Mouse (Mus musculus) heart, adult 9 months (tissue): ENCODE results near the gene Hivep3.

ENCODE experiments used
- DNase-seq, 2 experiments: peaks; one replicate each; pipeline ENCODE4 v3.0.0; 2022; ENCODE audit warnings: low spot score in 2 of 2

The Hivep3 gene

DNA sequence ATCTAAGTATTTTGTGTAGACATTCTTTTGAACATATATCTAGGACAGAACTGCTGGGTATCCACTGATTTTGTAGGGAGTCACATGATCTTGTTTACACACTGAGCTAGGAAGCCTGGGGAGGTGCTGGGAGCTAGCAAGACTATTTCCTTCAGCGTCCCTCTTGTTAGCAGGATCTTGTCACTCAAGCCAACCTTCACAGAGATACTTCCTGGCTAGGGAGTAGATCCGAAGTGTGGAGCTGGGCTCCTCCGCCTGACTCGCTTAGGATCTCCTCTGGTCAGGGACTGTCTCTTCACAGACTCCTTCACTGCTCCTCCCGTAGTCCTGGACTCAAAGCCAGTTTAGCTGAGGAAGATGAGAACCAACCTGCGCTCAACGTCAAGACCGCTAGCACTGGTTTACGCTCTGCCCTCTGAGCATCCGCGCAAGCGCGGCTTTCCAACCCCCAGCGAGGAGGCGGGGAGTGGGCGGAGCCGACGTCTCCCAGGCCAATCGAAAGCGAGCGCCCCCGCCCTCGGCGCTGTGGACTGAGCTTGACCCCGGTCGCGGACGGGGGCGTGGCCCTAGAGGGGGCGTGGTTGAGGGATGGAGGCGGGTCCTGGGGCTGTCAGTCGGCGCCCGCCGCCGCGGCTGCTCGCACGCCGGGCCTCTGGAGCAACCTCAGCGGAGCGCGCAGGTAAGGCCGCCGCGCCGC is at the start of gene Hivep3:
Gene Hivep3 (plus strand): TSS at position 601 of the 697 bp plus-strand sequence.
- DNase-seq: peak; percentile 99 to 100

DNA sequence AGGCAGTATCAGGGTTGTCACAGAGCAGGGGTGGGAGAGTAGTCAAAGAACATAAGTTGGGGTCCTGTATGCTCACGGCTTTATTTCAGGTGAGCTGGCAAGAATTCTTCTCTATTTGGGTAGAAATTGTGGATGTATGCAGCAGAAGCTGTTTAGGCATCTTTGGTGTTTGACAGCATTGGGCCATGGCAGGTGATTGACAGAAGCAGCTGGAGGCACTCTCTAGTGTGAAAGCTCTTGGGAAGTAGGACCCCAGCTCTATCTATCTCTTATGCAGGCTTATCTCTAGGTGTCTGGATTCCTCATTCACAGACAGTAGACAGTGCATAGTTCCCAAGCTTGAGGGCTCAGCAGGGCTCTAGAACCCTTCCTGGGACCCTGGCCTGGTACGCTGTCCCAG is 47.8 kb upstream of the Hivep3 start:
- no peak for DNase-seq

DNA sequence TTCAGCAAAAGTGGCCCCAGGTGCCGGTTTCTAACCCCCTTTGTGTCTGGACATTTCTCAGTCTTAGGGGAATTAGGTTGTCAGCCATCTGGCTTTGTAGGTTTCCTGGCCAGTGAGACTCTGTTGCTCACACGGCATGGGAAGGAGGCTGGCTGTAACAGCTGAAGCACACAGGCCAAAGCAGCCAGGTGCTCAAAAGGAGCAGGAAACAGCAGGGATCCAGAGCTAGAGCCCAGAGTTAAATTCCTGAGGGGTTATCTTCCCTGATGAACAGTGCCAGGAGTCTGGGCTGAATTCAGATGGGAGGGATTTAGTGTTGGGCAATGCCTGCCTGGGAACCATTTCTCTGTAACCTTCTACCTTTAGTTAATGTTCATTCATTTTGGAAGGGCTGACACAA is 35.2 kb upstream of the Hivep3 start:
- DNase-seq: no peak

DNA sequence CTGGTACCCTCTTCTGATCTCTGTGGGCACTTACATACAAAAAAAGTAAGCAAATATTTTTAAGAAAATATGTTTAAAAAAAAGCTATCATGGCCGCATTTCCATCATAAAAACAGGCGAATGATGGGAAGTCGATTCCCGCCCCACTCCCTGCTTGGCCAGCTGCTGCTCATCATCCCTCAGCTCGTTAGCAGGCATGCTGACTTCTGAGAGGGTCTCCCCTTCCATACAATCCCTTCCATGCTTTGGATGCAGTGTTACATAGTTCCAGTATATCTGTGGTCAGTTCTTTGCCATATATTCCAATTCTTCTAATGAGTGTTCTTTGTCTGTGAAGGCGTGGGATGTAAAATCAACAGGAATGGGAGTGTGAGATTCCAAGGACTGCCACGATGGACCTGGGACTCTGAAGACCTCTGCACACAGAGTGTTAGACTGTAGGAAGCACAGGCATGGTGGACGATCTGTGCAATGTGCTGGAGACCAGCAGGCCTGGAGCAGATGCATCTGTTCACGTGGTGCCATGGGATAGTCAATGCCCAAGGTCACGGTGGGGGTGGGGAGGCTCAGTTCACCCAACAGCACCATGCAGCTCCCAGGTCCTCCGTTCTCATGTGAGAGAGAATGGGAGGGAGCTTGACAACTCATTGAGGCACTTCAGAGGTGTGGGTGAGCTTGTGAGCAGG is 32.2 kb upstream of the Hivep3 start:
- DNase-seq: no peak

DNA sequence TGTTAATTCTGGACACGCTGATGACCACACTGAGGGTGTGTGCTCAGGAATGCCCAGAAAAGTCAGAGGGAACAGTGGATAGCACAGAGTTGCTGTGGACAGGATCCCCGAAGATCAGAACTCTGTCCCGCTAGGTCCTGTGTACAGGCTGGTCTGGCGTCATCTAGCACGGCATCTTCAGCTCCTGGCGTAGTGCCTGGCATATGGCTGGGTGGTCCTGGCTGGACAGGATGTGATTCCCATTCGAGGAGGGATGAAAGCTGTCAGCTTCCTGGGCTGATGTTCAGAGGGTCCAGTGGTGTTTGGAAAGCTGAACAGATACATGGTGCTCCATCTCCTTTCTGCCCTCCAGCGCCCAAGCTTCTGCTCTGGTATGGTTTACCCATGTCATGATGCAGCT is 29.6 kb upstream of the Hivep3 start:
- no peak for DNase-seq

DNA sequence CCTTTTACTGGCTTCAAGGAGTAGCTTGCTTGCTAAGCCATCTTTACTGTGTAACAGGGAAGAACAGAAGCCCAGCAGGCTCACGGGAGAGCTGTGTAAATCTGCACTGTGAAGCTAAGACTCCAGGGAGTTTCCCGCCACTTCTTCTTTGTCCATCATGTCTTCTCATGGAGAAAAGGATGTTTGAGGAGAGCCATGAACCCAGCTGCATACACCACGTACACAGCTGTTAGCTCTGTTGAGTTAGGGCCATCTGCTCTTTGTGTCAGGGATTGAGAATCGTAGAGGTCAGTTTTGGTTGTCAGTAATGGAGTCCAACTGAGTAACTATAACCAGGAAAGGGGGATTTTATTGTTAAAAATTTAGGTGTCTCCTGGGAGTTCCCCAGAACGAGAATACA is 26.3 kb upstream of the Hivep3 start:
- DNase-seq: peak; percentile 36 to 38

DNA sequence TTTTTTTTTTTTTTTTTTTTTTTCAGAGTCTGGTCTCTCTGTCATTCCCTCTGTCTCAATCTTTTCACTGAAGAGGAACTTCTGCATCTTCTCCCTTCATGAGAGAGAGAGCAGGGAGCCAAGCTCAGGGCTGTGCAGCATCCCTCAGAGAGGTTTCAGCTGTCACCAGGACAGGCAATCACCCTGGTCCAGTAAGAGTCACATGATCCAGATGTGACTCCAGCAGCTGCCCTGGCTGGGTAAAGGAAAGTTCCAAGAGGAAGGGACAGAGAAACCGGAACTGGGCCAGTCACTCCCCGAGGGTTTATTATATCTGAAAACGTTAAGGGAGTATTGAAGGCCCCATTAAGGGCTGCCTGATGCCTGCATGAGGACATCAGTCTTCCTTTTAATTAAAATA is 25.8 kb upstream of the Hivep3 start:
- peak; percentile 74 to 81 for DNase-seq

DNA sequence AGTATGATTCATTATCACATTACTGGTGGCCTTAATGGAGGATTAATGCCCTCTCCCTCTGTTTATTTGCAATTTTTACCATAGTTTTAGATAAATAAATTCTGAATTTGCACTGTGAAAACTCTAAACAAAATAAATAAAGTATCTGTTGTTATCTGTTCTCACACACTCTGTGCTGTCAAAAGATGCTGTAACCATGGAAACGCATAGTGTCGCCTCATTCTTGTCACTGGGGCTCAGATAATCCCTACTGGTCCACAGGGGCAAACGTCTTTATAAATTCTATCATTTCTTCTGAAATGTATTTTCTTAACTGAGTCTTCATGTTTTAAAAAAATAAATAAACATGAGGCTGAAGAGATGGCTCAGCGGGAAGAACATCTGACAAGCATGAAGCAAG is 23.4 kb upstream of the Hivep3 start:
- DNase-seq: no peak

DNA sequence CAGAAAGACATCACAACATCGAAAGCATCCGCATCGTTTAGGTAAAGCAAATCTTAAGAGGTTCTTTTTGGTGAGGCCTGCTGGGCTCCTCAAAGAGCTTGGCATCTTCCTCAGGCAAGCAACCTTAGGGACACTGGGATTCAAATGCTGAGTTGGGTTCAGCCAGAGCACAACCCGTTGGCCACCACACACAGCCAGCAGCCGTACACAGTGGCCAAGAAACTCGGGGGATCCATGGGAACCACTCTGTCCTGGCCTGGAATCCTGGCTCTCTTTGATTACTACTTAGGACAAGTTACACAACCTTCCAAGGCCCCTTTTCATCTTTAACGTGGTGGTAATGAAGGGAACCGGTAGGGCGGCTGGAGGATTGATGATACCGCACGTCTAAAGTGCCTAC is 16.1 kb upstream of the Hivep3 start:
- peak; percentile 74 to 76 for DNase-seq

DNA sequence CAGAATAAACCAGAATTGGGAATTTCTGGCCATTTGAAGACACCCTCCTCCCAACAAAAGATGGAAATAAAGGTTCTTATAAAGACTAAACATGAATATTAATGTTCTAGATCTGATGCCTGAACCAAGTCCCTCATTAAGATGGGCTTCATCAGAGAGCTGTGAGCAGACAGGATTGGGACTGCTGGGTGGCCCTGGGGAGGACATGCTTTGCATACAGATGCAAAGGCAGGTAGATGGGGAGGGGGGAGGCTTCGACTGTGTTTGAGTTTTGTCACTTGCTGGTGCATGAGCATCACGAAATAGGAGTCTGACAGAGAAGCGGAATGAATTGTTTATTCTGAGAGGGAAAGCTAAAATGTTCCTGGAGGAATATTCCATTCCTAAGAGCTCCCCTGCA is 12.1 kb upstream of the Hivep3 start:
- DNase-seq: no peak

DNA sequence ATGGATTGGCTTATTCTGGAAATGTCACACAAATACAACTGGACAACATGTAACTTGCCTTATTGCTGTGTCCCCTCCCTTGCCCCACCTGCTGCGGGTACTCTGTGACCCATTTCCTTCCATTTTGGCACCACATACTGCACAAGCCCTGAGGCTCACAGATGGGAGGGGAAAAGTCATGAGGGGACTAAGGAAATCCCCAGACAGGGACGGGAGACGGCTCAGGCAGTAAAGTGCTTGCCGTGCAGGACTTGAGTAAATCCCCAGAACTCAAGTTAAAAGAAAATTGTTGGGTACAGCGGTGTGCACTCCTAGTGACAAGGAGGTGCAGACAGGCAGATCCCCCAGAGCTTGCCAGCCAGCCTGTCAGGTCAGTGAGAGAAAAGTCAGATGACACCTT is 7.5 kb upstream of the Hivep3 start:
- DNase-seq: no peak

DNA sequence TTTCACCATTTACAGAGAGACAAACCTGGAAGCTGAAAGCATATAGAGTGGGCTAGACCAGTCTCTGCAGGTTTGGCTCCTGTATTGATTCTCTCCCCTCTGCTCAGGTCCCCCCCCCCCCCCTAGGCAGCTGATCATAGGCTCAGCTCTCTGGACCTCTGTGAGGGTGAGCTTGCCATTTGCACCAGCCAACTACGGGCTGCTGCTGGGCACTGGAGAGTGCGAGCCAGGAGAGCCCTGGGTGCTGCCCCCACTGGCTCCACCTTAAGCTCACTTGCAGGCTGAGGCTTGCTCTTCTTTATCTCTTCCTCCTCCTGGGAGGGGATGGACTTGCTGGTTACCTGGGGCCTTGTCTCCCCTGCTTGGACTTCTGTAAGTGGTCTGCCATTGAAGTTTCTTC is 5.7 kb upstream of the Hivep3 start:
- DNase-seq: no peak

DNA sequence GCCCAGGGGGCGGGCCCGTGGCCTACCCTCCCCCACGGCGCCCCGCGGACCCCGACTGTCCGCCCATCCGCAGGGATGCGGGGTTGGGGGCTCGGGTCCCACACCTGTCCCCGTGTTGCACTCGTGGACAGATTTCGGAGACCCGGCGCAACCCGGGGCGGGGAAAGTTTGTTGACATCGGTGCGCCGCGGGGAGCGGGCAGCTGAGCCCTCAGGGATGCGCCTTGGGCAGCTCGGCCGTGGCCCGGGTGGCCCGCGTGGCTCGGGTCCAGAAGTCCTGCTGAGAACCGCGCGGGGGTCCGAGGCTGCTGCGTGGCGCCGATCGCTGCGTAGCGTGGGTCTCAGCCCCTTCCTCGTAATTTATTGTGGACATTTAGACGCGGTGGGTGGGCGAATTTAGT is 358 bp downstream of the Hivep3 start:
- DNase-seq: no peak

DNA sequence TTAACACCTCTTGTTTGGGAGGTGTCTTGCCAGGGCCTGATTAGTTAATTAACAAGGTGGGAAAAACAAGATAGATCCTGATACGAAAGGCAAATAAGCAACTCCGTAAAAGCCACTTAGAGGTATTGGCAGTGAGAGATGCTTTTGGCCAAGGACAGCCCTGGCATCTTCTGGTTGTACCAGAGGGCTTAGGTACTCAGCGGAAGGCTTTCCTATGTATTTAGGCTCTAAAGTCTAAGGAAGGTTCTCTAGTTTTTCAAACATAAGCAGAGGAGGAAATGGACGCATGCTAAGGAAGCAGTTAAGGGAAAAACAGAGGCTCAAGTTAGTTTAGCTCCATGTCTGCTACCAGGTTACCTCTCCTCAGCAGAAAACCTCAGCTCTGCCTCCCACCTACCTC is 768 bp downstream of the Hivep3 start:
- DNase-seq: no peak

DNA sequence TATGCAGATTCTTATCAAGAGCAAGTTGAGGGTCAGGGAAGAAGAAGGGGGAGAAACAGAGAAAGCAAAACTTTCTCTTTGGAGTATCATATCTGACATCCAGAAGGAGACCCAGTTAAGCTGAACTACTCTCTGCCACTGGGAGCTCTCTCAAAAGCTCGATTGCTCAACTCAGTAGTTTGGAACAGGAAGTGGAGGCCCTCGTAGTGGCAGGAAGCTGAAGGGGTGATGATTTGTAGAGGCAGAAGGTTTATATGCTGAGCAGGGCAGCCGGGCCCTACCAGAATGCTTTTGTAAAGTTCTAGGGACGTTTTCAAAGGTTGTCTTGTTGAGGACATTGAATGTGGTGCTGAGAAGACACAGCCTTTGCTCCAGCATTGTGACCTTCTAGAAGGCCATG is 5.1 kb downstream of the Hivep3 start:
- peak; percentile 53 to 54 for DNase-seq

DNA sequence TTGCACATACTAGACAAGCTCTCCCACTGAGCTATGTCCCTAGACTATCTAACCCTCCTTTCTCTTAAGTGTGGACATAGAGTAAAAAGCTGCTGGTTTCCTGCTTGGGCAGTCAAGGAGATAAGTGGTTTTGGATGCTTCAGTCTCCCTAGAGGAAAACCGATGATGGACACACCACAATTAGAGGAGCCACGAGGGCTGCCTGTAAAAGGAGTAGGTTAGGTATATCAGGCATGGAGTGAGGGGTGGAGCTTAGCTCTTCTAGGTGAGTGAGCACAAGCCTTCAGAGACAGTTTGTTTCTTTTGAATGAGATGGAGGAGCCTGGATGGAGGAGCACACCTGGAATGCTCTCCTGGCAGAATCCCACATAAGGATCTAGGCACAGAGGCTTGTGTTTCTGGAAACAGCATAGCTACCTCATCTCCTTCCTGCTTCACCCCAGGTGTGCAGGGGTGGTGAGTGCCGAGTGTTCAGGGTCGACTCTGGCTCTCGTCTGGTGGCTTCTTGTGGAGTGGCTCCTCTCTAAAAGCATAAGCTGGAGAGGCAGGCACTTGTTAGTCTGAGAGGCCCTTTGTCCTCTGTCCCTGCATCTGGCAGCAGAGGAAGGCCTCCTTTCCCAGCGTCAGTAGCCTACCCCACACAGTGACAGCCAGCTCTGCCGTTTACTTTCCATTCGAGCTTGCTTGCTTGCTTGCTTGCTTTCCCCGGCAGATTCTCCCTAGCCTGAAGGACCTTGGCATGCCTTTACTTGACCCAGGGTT is 5.9 kb downstream of the Hivep3 start:
- DNase-seq: no peak

DNA sequence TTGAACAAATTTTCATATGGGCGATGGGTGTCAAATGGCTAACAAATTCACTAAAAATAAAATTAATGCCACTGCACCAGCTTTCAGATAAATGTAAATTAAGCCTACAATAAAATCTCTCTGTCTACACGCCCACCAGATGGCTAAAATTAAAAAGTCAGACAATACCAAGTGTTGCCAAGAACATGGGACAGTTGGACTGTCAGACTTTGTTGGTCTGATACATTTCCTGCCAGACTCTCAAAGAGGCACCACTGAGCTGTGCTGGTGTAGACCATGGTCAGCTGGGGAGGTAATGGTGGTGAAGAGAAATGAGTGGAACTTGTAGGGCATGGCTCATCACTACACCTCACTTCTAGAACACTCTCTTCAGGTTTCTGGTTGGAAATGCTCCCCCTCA is 14.8 kb downstream of the Hivep3 start:
- no peak for DNase-seq

DNA sequence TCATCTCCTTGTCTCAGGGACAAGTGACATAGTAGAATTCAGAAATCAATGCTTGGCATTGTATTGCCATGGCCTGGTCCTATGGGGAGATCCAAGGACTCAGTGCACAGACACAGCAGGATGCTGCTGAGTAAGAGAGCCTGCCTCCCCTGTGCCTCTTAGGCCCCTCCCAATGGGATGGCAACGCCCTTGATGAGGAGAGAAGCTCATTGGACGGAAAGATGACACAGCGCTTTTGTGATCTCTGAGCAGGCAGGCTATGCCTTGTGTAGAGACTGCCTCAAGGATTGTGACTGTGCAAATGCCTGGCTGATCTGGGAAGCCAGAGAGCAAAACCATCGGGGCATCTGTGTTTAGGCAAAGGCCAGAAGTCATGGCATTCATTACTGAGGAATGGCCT is 16.6 kb downstream of the Hivep3 start:
- no peak for DNase-seq

DNA sequence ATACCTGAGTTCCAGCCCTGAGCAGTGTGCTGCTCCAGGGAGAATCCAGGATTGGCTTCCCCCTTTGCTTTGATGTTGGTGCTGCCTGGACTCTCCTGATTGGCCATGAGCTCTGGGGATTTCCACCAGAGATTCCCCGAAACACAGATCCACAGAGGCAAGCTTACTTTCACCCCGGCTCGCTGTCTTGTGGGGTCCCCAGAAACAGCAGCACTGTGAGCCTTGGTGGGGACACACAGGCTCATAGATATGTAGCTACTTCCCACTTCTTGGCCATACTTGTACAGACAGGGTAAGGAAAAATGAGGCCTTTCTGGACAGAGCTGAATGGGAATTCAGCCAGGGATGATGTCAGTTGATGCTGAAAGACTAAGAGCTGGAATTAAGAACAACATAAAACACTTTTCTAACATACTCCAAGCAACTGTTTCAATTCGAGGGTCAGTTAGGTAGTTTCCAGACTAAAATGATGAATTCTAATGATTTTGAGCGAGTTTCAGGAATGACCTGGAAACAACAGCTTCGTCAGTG is 17.2 kb downstream of the Hivep3 start:
- DNase-seq: peak; percentile 36 to 58

DNA sequence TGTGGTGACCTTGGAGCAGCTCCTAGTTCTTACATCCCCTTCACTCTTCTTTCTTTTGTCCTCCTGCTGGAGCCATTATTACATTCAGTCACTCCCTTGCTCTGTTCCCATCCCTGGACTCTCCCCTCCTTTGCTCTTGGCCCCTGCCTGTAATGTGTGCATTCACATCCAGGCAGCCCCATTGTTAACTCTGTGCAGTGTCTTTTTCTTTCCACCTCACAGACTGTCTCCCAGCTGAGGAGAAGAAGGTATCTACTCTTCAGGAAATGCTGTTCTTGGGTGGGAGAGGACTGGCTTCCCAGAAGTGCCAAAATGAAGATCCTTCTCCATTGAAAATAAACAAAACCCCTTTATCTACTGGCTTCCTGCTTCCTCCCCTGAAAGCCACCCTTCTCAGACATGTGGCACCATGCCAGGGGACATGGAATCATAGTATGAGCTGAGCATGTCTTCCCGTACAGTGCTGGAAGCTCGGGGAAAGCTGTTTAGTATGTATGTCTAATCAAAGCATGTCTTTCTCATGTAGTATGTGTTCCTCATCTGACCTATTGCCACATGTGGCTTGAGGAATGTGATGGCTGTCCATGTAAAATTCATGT is 17.9 kb downstream of the Hivep3 start:
- no peak for DNase-seq

DNA sequence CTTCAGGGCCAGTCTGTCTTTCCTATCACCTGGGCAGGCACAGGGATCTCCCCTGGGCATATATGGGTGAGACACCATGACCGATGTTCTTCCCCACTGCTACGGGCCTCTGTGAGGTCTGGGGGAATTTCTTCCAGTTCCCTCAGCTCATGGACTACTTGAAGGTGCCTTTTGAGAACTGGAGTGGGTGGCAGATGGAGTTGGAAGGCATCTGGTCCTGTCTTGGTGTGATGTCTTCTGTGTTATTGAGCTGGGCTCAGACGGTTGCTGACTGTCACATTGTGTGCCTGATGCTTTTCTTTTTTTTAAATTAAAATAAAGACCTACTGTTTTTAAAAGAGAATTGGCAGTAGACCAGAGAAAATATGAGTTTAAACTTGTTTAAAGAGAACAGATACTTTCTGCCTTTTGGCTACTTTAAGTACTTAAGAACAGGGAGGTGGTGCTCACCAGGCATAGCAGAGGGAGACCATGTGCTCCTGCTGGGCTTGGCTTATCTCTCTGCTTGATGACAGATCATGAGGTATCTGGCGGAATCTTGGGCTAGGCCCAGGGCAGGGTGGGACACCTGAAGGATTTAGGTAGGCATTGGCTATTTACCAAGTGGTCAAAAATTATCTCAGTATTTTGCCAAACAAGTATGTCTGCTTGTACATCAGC is 26.1 kb downstream of the Hivep3 start:
- DNase-seq: no peak

DNA sequence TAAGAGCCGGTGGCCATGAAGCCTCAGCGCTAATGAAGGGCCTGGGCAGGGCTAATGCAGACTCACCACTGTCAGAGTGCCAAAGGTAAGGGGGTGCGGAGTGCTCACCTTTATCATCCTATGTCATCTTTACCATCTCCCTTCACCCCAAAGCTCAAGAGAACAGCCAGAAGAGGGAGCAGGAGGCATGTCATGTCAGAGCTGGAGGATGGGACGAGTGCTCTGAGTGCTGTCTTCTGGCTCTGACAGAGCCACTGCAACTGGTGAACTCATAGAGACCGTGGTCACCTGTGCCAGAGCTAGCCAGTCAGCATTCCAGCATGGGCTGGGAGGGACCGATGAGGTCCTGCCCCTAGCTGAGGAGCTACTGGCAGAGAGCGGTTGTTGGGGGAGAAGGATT is 27.2 kb downstream of the Hivep3 start:
- no peak for DNase-seq
